Comparison of ENCODE assay signal across 28 mouse cellular contexts in genomic region chr9:20747682-20748081, GRCm38 (mm10). TPM values are rescaled to one million over a fixed set of nuclear protein-coding genes. Genes with fewer than 3 reads are reported as not detected.
DNase-seq lines count a peak whose midpoint lies in the region; ATAC-seq lines count a peak whose summit lies in the region.
"Had no signal": no experiment of that assay in that cellular context is flagged by ENCODE, and none has a peak within 500 bp of the region (broad histone marks: within the 10 kb centered on the region; RNA-seq: fewer than 3 reads in every experiment).

No protein-coding gene starts in this region.

- no peaks in the 10 kb centered on the region for H3K36me3 ChIP-seq in hindbrain, embryonic 10.5 days
- H3K36me3 ChIP-seq in hindbrain, embryonic 14.5 days (replicated peaks; ENCODE audit: control insufficient read depth, insufficient read depth), result no peaks in the 10 kb centered on the region
- no peaks in the 10 kb centered on the region for H3K36me3 ChIP-seq in midbrain, embryonic 12.5 days
- H3K36me3 ChIP-seq in midbrain, embryonic 16.5 days (ENCODE audit: control insufficient read depth, insufficient read depth, low read length), result no peaks in the 10 kb centered on the region
- no peaks in the 10 kb centered on the region for H3K36me3 ChIP-seq in hindbrain, embryonic 13.5 days
- H3K36me3 ChIP-seq: heart, embryonic 10.5 days; heart, embryonic 15.5 days; liver, embryonic 12.5 days; stomach, embryonic 15.5 days had no signal

- no peak overlapping the region for H3K4me2 ChIP-seq in hindbrain, embryonic 14.5 days (replicated peaks)
- no peak overlapping the region for H3K4me2 ChIP-seq in midbrain, embryonic 12.5 days (replicated peaks)
- no peak overlapping the region for H3K4me2 ChIP-seq in midbrain, embryonic 16.5 days (ENCODE audit: low read length)
- H3K4me2 ChIP-seq in hindbrain, embryonic 13.5 days, result no peak overlapping the region
- H3K4me2 ChIP-seq: heart, embryonic 15.5 days; liver, embryonic 12.5 days; stomach, embryonic 15.5 days had no signal

- 0 out of 2 replicates have a peak, but pooled peaks cover 5% of the 10 kb centered on the region for H3K9me3 ChIP-seq in hindbrain, embryonic 10.5 days
- H3K9me3 ChIP-seq in hindbrain, embryonic 14.5 days (ENCODE audit: control insufficient read depth, low read length), result no peaks in the 10 kb centered on the region
- H3K9me3 ChIP-seq in midbrain, embryonic 12.5 days, result no peaks in the 10 kb centered on the region
- no peaks in the 10 kb centered on the region for H3K9me3 ChIP-seq in midbrain, embryonic 16.5 days (replicated peaks; ENCODE audit: control insufficient read depth, low read length, poor library complexity, severe bottlenecking)
- H3K9me3 ChIP-seq in hindbrain, embryonic 13.5 days, result no peaks in the 10 kb centered on the region
- H3K9me3 ChIP-seq: heart, embryonic 10.5 days; heart, embryonic 15.5 days; liver, embryonic 12.5 days; stomach, embryonic 15.5 days had no signal

- H3K4me3 ChIP-seq in hindbrain, embryonic 10.5 days, result no peak overlapping the region
- no peak overlapping the region for H3K4me3 ChIP-seq in hindbrain, embryonic 14.5 days (replicated peaks; ENCODE audit: low read length)
- H3K4me3 ChIP-seq in midbrain, embryonic 12.5 days, result no peak overlapping the region
- no peak overlapping the region for H3K4me3 ChIP-seq in midbrain, embryonic 16.5 days (ENCODE audit: low read depth, low read length)
- H3K4me3 ChIP-seq in hindbrain, embryonic 13.5 days, result no peak overlapping the region
- H3K4me3 ChIP-seq: erythroblast, embryonic 14.5 days; heart, embryonic 10.5 days; heart, embryonic 15.5 days; liver, embryonic 12.5 days; megakaryocyte, embryonic 14.5 days; stomach, embryonic 15.5 days had no signal

- WGBS in hindbrain, embryonic 10.5 days, result 7% methylated on average over 3 of the region's 3 CpGs
- 0% methylated on average over 3 of the region's 3 CpGs for WGBS in hindbrain, embryonic 14.5 days
- 2% methylated on average over 3 of the region's 3 CpGs for WGBS in midbrain, embryonic 12.5 days
- WGBS in midbrain, embryonic 16.5 days, result 3% methylated on average over 3 of the region's 3 CpGs
- WGBS in hindbrain, embryonic 13.5 days, result 10% methylated on average over 3 of the region's 3 CpGs

- H3K4me1 ChIP-seq in hindbrain, embryonic 10.5 days (replicated peaks), result peaks cover 48% of the 10 kb centered on the region
- H3K4me1 ChIP-seq in hindbrain, embryonic 14.5 days (replicated peaks; ENCODE audit: control insufficient read depth, insufficient read depth, low read length), result peaks cover 14% of the 10 kb centered on the region; the same call in 1 of the 2 replicates
- H3K4me1 ChIP-seq in midbrain, embryonic 12.5 days, result peaks cover 34% of the 10 kb centered on the region
- H3K4me1 ChIP-seq in midbrain, embryonic 16.5 days (ENCODE audit: control insufficient read depth, insufficient read depth, low read length), result peaks cover 10% of the 10 kb centered on the region; the same call in 1 of the 2 replicates
- H3K4me1 ChIP-seq in hindbrain, embryonic 13.5 days (replicated peaks), result peaks cover 38% of the 10 kb centered on the region

- no peak for DNase-seq in hindbrain, embryonic 10.5 days (ENCODE audit: low spot score)
- no peak for DNase-seq in hindbrain, embryonic 14.5 days (ENCODE audit: low spot score)
- DNase-seq in embryo, embryonic 9.5 days (ENCODE audit: extremely low spot score), result no peak
- DNase-seq: adrenal gland, postnatal 10 days; B cell, adult 2 months; cerebellum, adult 11-12 months; cerebellum, adult 9-11 months; embryo, embryonic 11 days; gastrocnemius, postnatal 14 days; heart, adult 11 months; kidney, adult 8-10 months; kidney, postnatal 4 days; layer of hippocampus, postnatal 36 days; left cerebral cortex, postnatal 4 days; liver, postnatal 0 days; lung, postnatal 4 days; right cerebral cortex, postnatal 25 days had no signal

- peak overlapping the region; percentile 90 for H3K27ac ChIP-seq in hindbrain, embryonic 10.5 days
- H3K27ac ChIP-seq in hindbrain, embryonic 14.5 days, result no peak overlapping the region
- peak overlapping the region; percentile 40 for H3K27ac ChIP-seq in midbrain, embryonic 12.5 days (replicated peaks)
- H3K27ac ChIP-seq in midbrain, embryonic 16.5 days (ENCODE audit: low read length), result no peak overlapping the region
- H3K27ac ChIP-seq in hindbrain, embryonic 13.5 days, result peak overlapping the region; percentile 8; the same call in 1 of the 2 replicates
- H3K27ac ChIP-seq: heart, embryonic 10.5 days; heart, embryonic 15.5 days; kidney, postnatal 0 days; liver, embryonic 12.5 days; stomach, embryonic 15.5 days had no signal

- H3K9ac ChIP-seq in hindbrain, embryonic 14.5 days, result no peak overlapping the region
- H3K9ac ChIP-seq in midbrain, embryonic 12.5 days (replicated peaks), result no peak overlapping the region
- no peak overlapping the region for H3K9ac ChIP-seq in midbrain, embryonic 16.5 days (ENCODE audit: low read depth, low read length)
- H3K9ac ChIP-seq in hindbrain, embryonic 13.5 days, result no peak overlapping the region
- H3K9ac ChIP-seq: heart, embryonic 15.5 days; liver, embryonic 12.5 days; liver, postnatal 0 days; stomach, embryonic 15.5 days had no signal

- no peak for ATAC-seq in hindbrain, embryonic 14.5 days (ENCODE audit: low FRiP score)
- no peak for ATAC-seq in midbrain, embryonic 12.5 days (ENCODE audit: low FRiP score, low read depth)
- no peak for ATAC-seq in midbrain, embryonic 16.5 days
- ATAC-seq in hindbrain, embryonic 13.5 days (ENCODE audit: low FRiP score), result no peak
- ATAC-seq: intestine, embryonic 16.5 days; liver, embryonic 12.5 days; liver, postnatal 0 days had no signal

- peaks cover 41% of the 10 kb centered on the region for H3K27me3 ChIP-seq in hindbrain, embryonic 10.5 days (ENCODE audit: insufficient read depth, poor library complexity, severe bottlenecking)
- H3K27me3 ChIP-seq in hindbrain, embryonic 14.5 days (ENCODE audit: control insufficient read depth, insufficient read depth, low read length), result no peaks in the 10 kb centered on the region
- peaks cover 35% of the 10 kb centered on the region for H3K27me3 ChIP-seq in midbrain, embryonic 12.5 days
- no peaks in the 10 kb centered on the region for H3K27me3 ChIP-seq in midbrain, embryonic 16.5 days (ENCODE audit: control insufficient read depth, insufficient read depth, low read depth, low read length)
- peaks cover 29% of the 10 kb centered on the region for H3K27me3 ChIP-seq in hindbrain, embryonic 13.5 days

RNA-seq across cellular contexts. Expression of gene Olfm2, which starts 1.5 kb away (rescaled TPM):
- 46.9 and 76.4 TPM in 2 replicates for polyA plus RNA-seq in hindbrain, embryonic 10.5 days (2016; fragmentation: Nextera tagmentation; extraction: Ambion mirVana)
- polyA plus RNA-seq in hindbrain, embryonic 14.5 days (2014; fragmentation: Nextera tagmentation; extraction: Ambion mirVana), result 185 and 207 TPM in 2 replicates
- polyA plus RNA-seq in midbrain, embryonic 12.5 days (2016; fragmentation: Nextera tagmentation; extraction: Ambion mirVana), result 40.8 and 42.9 TPM in 2 replicates
- polyA plus RNA-seq in midbrain, embryonic 16.5 days (2015; fragmentation: Nextera tagmentation; extraction: Ambion mirVana), result 225 and 251 TPM in 2 replicates
- 133 and 145 TPM in 2 replicates for polyA plus RNA-seq in hindbrain, embryonic 13.5 days (2015; fragmentation: Nextera tagmentation; extraction: Ambion mirVana)
- polyA plus RNA-seq: erythroblast, embryonic 14.5 days had no signal

Comparison
In these comparisons a context has a peak if more than half of its experiments do, and no peak if none do; other contexts are left out.
1. H3K27ac ChIP-seq: peak in hindbrain, embryonic 10.5 days (single experiment), midbrain, embryonic 12.5 days (single experiment) and hindbrain, embryonic 13.5 days (single experiment); none in hindbrain, embryonic 14.5 days (single experiment) and midbrain, embryonic 16.5 days (single experiment).